Mouse (Mus musculus): ENCODE results near the gene Cask. TPM values are rescaled to one million over a fixed set of nuclear protein-coding genes. Genes with fewer than 3 reads are reported as not detected.
A peak's percentile ranks its signal among the peaks of the same experiment; 100 is the strongest.

Gene Cask
- 8.7 and 9.4 TPM in 2 replicates for polyA plus RNA-seq (2014; fragmentation: Nextera tagmentation; extraction: Ambion mirVana)

DNA sequence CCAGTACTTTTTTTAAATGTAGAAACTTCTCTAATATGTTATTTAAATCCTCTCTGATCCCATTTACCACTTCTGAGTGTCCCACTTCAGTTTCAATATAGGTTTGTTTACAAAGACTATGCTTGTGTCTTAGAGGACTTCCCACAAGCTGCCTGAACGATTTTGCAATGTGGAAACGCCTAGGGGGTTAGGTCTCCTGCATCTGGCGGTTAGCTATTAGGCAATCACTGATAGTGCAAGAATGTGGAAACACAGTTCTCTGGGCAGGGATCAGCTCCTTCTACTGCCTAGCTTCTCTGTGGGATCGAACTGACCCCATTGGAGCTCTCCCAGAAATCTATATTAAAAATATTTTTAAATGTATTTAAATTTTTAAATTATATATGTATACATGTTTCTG, at the start of gene Cask:
Gene Cask (minus strand): TSS at position 83 of the 400 bp plus-strand sequence.
- no peak within 1 kb of the TSS for H3K27ac ChIP-seq (replicated peaks in 1 of 2; ENCODE audit: control insufficient read depth in 1 of 2, insufficient read depth in 1 of 2, low read depth in 2 of 2, low read length in 2 of 2)
- H3K4me2 ChIP-seq (ENCODE audit: low read length): no peak within 1 kb of the TSS
- H3K4me1 ChIP-seq (ENCODE audit: control insufficient read depth in 2 of 2, insufficient read depth in 2 of 2, low read length in 2 of 2): no peaks in the 10 kb centered on the region
- 23% methylated on average over 4 of the region's 4 CpGs for WGBS
- H3K27me3 ChIP-seq (ENCODE audit: control insufficient read depth, insufficient read depth, low read length): no peaks in the 10 kb centered on the region
- no peak for ATAC-seq (ENCODE audit: insufficient number of reproducible peaks, insufficient read depth, low FRiP score, low read depth)
- no peak within 1 kb of the TSS for H3K9ac ChIP-seq (ENCODE audit: low read length)
- no peak within 1 kb of the TSS for H3K4me3 ChIP-seq (ENCODE audit: control insufficient read depth in 1 of 2, insufficient read depth in 1 of 2, low read depth in 1 of 2, low read length in 2 of 2)
- no peaks in the 10 kb centered on the region for H3K9me3 ChIP-seq (ENCODE audit: control insufficient read depth, low read length)
- H3K36me3 ChIP-seq (ENCODE audit: control insufficient read depth, insufficient read depth, low read length): no peaks in the 10 kb centered on the region

DNA sequence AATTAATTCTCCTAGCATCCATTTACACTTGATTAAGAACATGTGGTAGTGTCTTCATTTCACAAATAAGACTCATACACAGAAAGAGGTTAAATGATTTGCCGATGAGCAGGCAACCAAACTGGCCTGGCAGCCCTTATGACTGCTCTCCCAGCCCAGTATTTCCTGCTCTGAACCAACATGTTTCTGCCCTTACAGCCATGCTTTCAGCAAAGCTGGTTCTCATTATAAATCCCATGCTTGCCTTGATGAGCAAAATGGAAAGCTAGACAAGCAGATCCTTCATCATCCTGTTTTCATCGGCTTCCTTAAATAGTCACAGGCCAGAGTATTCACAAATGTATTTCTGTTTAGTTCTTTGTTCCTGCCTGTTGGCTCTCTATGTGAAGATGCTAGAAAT, 38.8 kb upstream of the Cask start:
- Histone ChIP-seq H3K27me3 (ENCODE audit: control insufficient read depth, insufficient read depth, low read length) (no peaks in the 10 kb centered on the region), H3K4me3 (ENCODE audit: control insufficient read depth in 1 of 2, insufficient read depth in 1 of 2, low read depth in 1 of 2, low read length in 2 of 2) (no peak overlapping the region), H3K27ac (replicated peaks in 1 of 2; ENCODE audit: control insufficient read depth in 1 of 2, insufficient read depth in 1 of 2, low read depth in 2 of 2, low read length in 2 of 2) (no peak overlapping the region), H3K4me1 (ENCODE audit: control insufficient read depth in 2 of 2, insufficient read depth in 2 of 2, low read length in 2 of 2) (no peaks in the 10 kb centered on the region), H3K9ac (ENCODE audit: low read length) (no peak overlapping the region), H3K36me3 (ENCODE audit: control insufficient read depth, insufficient read depth, low read length) (no peaks in the 10 kb centered on the region), H3K9me3 (ENCODE audit: control insufficient read depth, low read length) (no peaks in the 10 kb centered on the region), H3K4me2 (ENCODE audit: low read length) (no peak overlapping the region)
- ATAC-seq (ENCODE audit: insufficient number of reproducible peaks, insufficient read depth, low FRiP score, low read depth): no peak
- 77% methylated on average over 2 of the region's 2 CpGs for WGBS

DNA sequence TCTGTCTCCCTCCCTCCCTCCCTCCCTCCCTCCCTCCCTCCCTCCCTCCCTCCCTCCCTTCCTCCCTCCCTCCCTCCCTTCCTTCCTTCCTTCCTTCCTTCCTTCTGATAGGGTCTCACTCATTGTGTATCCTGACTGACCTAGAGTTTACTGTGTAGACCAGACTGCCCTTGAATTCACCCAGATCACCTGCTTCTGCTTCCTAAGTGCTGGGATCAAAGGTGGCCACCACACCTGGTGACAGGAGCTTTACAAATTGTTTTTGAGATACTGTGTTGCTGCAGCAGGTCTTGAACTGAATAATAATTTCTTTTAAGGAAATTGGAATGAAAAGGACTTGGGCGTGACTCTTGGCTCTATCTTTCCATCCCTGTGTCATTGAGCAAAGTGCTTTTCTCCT, 33.2 kb upstream of the Cask start:
- no peak overlapping the region for H3K4me3 ChIP-seq (ENCODE audit: control insufficient read depth in 1 of 2, insufficient read depth in 1 of 2, low read depth in 1 of 2, low read length in 2 of 2)
- no peak overlapping the region for H3K4me2 ChIP-seq (ENCODE audit: low read length)
- WGBS: 87% methylated on average over 1 of the region's 1 CpGs
- no peak for ATAC-seq (ENCODE audit: insufficient number of reproducible peaks, insufficient read depth, low FRiP score, low read depth)
- H3K9me3 ChIP-seq (ENCODE audit: control insufficient read depth, low read length): no peaks in the 10 kb centered on the region
- no peak overlapping the region for H3K9ac ChIP-seq (ENCODE audit: low read length)
- H3K4me1 ChIP-seq (ENCODE audit: control insufficient read depth in 2 of 2, insufficient read depth in 2 of 2, low read length in 2 of 2): no peaks in the 10 kb centered on the region
- H3K27ac ChIP-seq (replicated peaks in 1 of 2; ENCODE audit: control insufficient read depth in 1 of 2, insufficient read depth in 1 of 2, low read depth in 2 of 2, low read length in 2 of 2): no peak overlapping the region
- H3K36me3 ChIP-seq (ENCODE audit: control insufficient read depth, insufficient read depth, low read length): no peaks in the 10 kb centered on the region
- H3K27me3 ChIP-seq (ENCODE audit: control insufficient read depth, insufficient read depth, low read length): no peaks in the 10 kb centered on the region

GRCm38 (mm10) chrX:13881969-13882368, 30.8 kb upstream of the Cask start:
- H3K4me3 ChIP-seq (ENCODE audit: control insufficient read depth in 1 of 2, insufficient read depth in 1 of 2, low read depth in 1 of 2, low read length in 2 of 2): no peak overlapping the region
- WGBS: 24% methylated on average over 6 of the region's 6 CpGs
- ATAC-seq (ENCODE audit: insufficient number of reproducible peaks, insufficient read depth, low FRiP score, low read depth): no peak
- no peak overlapping the region for H3K9ac ChIP-seq (ENCODE audit: low read length)
- peak overlapping the region; percentile 11; the same call in 1 of the 2 replicates for H3K4me2 ChIP-seq (ENCODE audit: low read length)
- H3K27me3 ChIP-seq (ENCODE audit: control insufficient read depth, insufficient read depth, low read length): no peaks in the 10 kb centered on the region
- H3K4me1 ChIP-seq (ENCODE audit: control insufficient read depth in 2 of 2, insufficient read depth in 2 of 2, low read length in 2 of 2): no peaks in the 10 kb centered on the region
- H3K9me3 ChIP-seq (ENCODE audit: control insufficient read depth, low read length): no peaks in the 10 kb centered on the region
- no peaks in the 10 kb centered on the region for H3K36me3 ChIP-seq (ENCODE audit: control insufficient read depth, insufficient read depth, low read length)
- H3K27ac ChIP-seq (replicated peaks in 1 of 2; ENCODE audit: control insufficient read depth in 1 of 2, insufficient read depth in 1 of 2, low read depth in 2 of 2, low read length in 2 of 2): no peak overlapping the region

- no peak overlapping the region for H3K27ac ChIP-seq (replicated peaks in 1 of 2; ENCODE audit: control insufficient read depth in 1 of 2, insufficient read depth in 1 of 2, low read depth in 2 of 2, low read length in 2 of 2)
- no peak overlapping the region for H3K4me2 ChIP-seq (ENCODE audit: low read length)
- no peaks in the 10 kb centered on the region for H3K27me3 ChIP-seq (ENCODE audit: control insufficient read depth, insufficient read depth, low read length)
- no peaks in the 10 kb centered on the region for H3K9me3 ChIP-seq (ENCODE audit: control insufficient read depth, low read length)
- no peak for ATAC-seq (ENCODE audit: insufficient number of reproducible peaks, insufficient read depth, low FRiP score, low read depth)
- H3K4me3 ChIP-seq (ENCODE audit: control insufficient read depth in 1 of 2, insufficient read depth in 1 of 2, low read depth in 1 of 2, low read length in 2 of 2): no peak overlapping the region
- H3K9ac ChIP-seq (ENCODE audit: low read length): no peak overlapping the region
- H3K36me3 ChIP-seq (ENCODE audit: control insufficient read depth, insufficient read depth, low read length): no peaks in the 10 kb centered on the region
- no peaks in the 10 kb centered on the region for H3K4me1 ChIP-seq (ENCODE audit: control insufficient read depth in 2 of 2, insufficient read depth in 2 of 2, low read length in 2 of 2)
- WGBS: 80% methylated on average over 4 of the region's 4 CpGs
Observed at GRCm38 (mm10) chrX:13860145-13860544, 9.0 kb upstream of the Cask start.

DNA sequence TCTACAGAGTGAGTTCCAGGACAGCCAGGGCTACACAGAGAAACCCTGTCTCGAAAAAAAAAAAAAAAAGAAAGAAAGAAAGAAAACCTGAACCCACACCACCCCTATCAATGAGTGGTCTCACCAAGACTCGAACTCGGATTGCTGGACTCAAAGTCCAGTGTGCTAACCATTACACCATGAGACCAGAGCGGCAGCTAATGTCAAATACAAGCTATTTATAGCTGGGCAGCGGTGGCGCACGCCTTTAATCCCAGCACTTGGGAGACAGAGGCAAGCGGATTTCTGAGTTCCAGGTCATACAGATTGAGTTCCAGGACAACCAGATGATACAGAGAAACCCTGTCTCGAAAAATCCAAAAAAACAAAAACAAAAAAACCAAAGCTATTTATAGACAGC, 7.9 kb upstream of the Cask start:
- Histone ChIP-seq H3K27ac (replicated peaks in 1 of 2; ENCODE audit: control insufficient read depth in 1 of 2, insufficient read depth in 1 of 2, low read depth in 2 of 2, low read length in 2 of 2) (no peak overlapping the region), H3K9me3 (ENCODE audit: control insufficient read depth, low read length) (no peaks in the 10 kb centered on the region), H3K4me2 (ENCODE audit: low read length) (no peak overlapping the region), H3K27me3 (ENCODE audit: control insufficient read depth, insufficient read depth, low read length) (no peaks in the 10 kb centered on the region), H3K9ac (ENCODE audit: low read length) (no peak overlapping the region), H3K36me3 (ENCODE audit: control insufficient read depth, insufficient read depth, low read length) (no peaks in the 10 kb centered on the region), H3K4me3 (ENCODE audit: control insufficient read depth in 1 of 2, insufficient read depth in 1 of 2, low read depth in 1 of 2, low read length in 2 of 2) (no peak overlapping the region), H3K4me1 (ENCODE audit: control insufficient read depth in 2 of 2, insufficient read depth in 2 of 2, low read length in 2 of 2) (no peaks in the 10 kb centered on the region)
- 69% methylated on average over 8 of the region's 9 CpGs for WGBS
- ATAC-seq (ENCODE audit: insufficient number of reproducible peaks, insufficient read depth, low FRiP score, low read depth): no peak

DNA sequence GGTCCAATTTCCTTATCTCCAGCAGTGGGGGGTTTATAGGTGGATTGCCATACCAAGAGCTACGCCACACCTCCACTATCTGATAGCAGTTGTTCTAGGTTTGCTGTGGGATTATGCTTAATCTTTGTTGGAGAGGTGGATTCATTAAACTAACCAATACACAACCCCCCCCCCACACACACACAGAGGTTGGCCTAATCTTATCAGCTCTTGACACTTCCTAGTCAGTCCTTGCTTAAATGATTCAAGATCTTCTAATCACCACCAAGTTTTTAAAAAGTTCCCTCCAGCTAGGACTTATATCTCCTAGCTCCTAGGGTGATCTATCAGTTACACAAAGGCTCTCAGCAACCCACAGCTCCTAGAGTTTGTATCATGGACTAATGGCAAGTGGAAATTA, 2.7 kb downstream of the Cask start:
- Histone ChIP-seq H3K4me2 (ENCODE audit: low read length) (no peak overlapping the region), H3K36me3 (ENCODE audit: control insufficient read depth, insufficient read depth, low read length) (no peaks in the 10 kb centered on the region), H3K4me3 (ENCODE audit: control insufficient read depth in 1 of 2, insufficient read depth in 1 of 2, low read depth in 1 of 2, low read length in 2 of 2) (no peak overlapping the region), H3K27ac (replicated peaks in 1 of 2; ENCODE audit: control insufficient read depth in 1 of 2, insufficient read depth in 1 of 2, low read depth in 2 of 2, low read length in 2 of 2) (no peak overlapping the region), H3K9ac (ENCODE audit: low read length) (no peak overlapping the region), H3K4me1 (ENCODE audit: control insufficient read depth in 2 of 2, insufficient read depth in 2 of 2, low read length in 2 of 2) (no peaks in the 10 kb centered on the region), H3K27me3 (ENCODE audit: control insufficient read depth, insufficient read depth, low read length) (no peaks in the 10 kb centered on the region), H3K9me3 (ENCODE audit: control insufficient read depth, low read length) (no peaks in the 10 kb centered on the region)
- 71% methylated on average over 1 of the region's 1 CpGs for WGBS
- no peak for ATAC-seq (ENCODE audit: insufficient number of reproducible peaks, insufficient read depth, low FRiP score, low read depth)

GRCm38 (mm10) chrX:13847502-13847851, 3.7 kb downstream of the Cask start:
- Histone ChIP-seq H3K4me1 (ENCODE audit: control insufficient read depth in 2 of 2, insufficient read depth in 2 of 2, low read length in 2 of 2) (no peaks in the 10 kb centered on the region), H3K27me3 (ENCODE audit: control insufficient read depth, insufficient read depth, low read length) (no peaks in the 10 kb centered on the region), H3K4me3 (ENCODE audit: control insufficient read depth in 1 of 2, insufficient read depth in 1 of 2, low read depth in 1 of 2, low read length in 2 of 2) (peak overlapping the region; percentile 64 to 83), H3K4me2 (ENCODE audit: low read length) (peak overlapping the region; percentile 71), H3K36me3 (ENCODE audit: control insufficient read depth, insufficient read depth, low read length) (no peaks in the 10 kb centered on the region), H3K9ac (ENCODE audit: low read length) (peak overlapping the region; percentile 70), H3K9me3 (ENCODE audit: control insufficient read depth, low read length) (no peaks in the 10 kb centered on the region), H3K27ac (replicated peaks in 1 of 2; ENCODE audit: control insufficient read depth in 1 of 2, insufficient read depth in 1 of 2, low read depth in 2 of 2, low read length in 2 of 2) (peak overlapping the region; percentile 83 to 88)
- no peak for ATAC-seq (ENCODE audit: insufficient number of reproducible peaks, insufficient read depth, low FRiP score, low read depth)
- WGBS: 18% methylated on average over 7 of the region's 7 CpGs

All from heart, embryonic 14.5 days (tissue).